Mouse (Mus musculus) splenic B cell, adult 2 months (primary cell): ENCODE measurements around the gene Map6.

ENCODE experiments used
- DNase-seq: peaks from one replicate; pipeline ENCODE4 v3.0.0-alpha.2; 2011; ENCODE audit warnings: low read depth, low spot score
- H3K27me3 ChIP-seq: 2 replicates; pipeline ENCODE4 v1.6.1; 2012; ENCODE audit warnings: mild to moderate bottlenecking, low read length, moderate library complexity, mixed read lengths; ENCODE audit not compliant: control insufficient read depth, poor library complexity, insufficient read depth, severe bottlenecking
- H3K36me3 ChIP-seq: 2 replicates; pipeline ENCODE4 v1.6.1; 2012; ENCODE audit warnings: mild to moderate bottlenecking, low read length, moderate library complexity, mixed read lengths; ENCODE audit not compliant: control insufficient read depth, poor library complexity, insufficient read depth, severe bottlenecking

Gene Map6

GRCm38 (mm10) chr7:99242097-99242496, 25.1 kb upstream of the Map6 start:
- H3K27me3 ChIP-seq: no peaks in the 10 kb centered on the region
- H3K36me3 ChIP-seq: no peaks in the 10 kb centered on the region
- no peak for DNase-seq

GRCm38 (mm10) chr7:99248157-99248742, 19.0 kb upstream of the Map6 start:
- no peaks in the 10 kb centered on the region for H3K36me3 ChIP-seq
- DNase-seq: no peak
- H3K27me3 ChIP-seq: no peaks in the 10 kb centered on the region

DNA sequence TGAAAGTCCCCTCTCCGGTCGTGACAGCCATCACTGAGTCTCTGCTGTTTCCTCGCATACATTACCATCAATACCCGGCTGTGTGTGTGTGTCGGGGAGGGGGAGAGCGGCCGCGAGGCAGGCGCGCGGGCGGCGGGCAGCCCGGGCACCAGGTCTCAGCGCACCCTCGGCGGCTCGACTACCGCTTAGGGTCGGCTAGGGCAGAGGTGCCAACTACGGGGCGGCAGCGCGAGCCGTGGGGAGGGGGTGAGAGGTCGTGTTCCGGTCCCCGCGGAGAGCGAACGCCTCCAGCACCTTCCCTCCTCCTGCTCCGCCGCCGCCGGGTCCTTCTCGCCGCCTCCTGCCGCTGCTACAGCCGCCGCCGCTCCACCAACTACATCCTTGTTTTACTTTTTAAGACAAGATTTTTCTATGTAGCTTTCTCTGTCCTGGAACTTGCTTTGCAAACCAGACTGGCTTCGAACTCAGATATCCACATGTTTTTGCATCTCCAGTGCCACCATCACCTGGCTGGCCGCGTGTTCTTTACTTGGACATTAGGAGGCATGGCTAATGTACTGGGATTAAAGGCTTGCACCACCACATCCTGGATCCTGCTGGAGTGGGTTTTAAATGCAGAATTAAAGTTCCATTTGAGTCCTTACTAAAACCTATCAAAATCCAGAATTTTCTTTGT, 18.2 kb upstream of the Map6 start:
- DNase-seq: no peak
- Histone ChIP-seq H3K36me3 (no peaks in the 10 kb centered on the region), H3K27me3 (no peaks in the 10 kb centered on the region)

DNA sequence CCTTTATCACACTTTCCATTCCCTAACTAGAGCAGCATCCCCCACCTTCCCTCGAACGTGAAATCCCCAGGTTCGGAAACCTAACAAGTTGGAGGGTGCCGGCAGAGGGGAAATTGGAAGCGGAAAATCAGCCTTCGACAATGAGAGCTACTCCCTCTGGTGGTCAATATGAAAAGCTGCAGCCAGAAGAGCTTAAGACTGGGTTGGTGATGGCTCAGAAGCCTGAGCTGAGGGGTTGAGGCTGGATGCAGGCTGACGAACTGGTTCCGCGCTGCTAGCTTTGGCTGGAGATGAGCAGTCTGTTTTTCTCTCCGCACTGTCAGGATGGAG, 17.7 kb upstream of the Map6 start:
- no peaks in the 10 kb centered on the region for H3K27me3 ChIP-seq
- no peaks in the 10 kb centered on the region for H3K36me3 ChIP-seq
- peak; percentile 56 for DNase-seq

DNA sequence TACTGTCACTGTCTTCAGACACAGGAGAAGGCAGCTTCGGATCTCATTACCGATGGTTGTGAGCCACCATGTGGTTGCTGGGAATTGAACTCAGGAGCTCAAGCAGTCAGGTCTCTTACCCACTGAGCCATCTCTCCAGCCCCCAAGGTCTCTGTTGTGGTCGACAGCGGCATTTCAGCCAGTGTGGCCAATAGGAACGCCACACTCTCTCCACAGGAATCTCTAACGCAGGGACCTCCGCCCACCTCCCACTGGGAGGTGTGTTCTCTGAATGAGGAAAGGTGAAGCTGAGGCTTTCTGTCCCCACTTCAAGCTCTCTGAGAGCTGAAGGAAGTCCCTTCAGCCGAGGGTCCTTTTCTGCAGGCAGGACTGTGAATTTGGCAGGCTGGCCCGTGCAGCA, 16.9 kb upstream of the Map6 start:
- DNase-seq: no peak
- Histone ChIP-seq H3K36me3 (no peaks in the 10 kb centered on the region), H3K27me3 (no peaks in the 10 kb centered on the region)

DNA sequence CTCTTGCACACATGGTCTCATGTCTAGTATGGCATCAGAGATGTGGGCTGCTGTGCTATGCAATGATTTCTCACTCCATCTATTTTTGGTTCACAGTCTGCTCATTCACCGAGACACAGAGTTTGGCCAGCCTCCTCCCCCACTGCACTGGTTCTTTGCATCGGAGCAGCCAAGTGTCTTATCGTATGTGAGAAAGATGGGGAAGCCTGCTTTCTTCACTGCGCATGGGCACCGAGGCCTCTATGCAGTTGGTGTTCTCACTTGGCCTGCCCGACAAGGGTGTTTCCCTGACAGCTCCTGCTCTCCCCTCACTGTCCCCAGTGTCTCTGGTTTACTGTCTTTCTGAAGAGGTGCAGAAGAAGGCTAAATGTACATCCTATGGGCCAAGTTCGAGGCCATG, 12.2 kb upstream of the Map6 start:
- H3K36me3 ChIP-seq: no peaks in the 10 kb centered on the region
- no peak for DNase-seq
- H3K27me3 ChIP-seq: no peaks in the 10 kb centered on the region

DNA sequence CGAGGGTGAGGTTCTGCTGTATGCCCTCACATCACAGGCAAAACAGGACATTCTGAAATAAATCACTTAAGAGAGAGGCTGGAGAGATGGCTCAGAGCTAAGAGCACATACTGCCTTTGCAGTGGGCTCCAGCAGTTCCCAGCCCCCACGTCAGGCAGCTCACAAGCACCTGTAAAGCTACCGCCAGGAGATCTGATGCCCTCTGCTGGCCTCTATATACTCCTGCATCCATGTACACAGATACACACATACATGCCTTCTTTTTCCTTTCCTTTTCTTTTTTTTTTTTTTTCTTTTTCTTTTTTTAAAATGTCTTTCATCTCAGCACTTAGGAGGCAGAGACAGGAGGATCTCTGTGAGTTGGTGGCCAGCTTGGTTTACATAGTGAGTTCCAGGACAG, 5.3 kb upstream of the Map6 start:
- no peak for DNase-seq
- Histone ChIP-seq H3K36me3 (no peaks in the 10 kb centered on the region), H3K27me3 (no peaks in the 10 kb centered on the region; the same call in 1 of the 2 replicates)

DNA sequence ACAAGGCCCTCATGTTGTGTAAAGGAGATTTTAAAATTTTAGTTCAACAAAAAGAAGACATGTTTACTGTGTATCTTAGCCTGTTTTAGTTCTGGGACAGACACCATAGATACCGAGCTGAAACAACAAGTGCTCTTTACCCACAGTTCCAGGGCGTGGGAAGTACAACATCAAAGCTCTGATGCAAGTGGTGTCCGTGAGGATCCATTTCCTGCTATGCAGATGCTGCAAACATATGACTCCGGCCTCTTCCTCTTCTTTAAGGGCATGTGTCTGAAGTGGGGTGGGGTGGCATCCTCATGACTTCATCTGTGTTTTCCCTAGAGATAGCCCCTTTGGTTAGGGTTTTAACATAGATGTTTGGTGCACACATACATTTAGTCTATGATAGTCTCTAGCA, 3.7 kb upstream of the Map6 start:
- H3K36me3 ChIP-seq: no peaks in the 10 kb centered on the region
- no peaks in the 10 kb centered on the region; the same call in 1 of the 2 replicates for H3K27me3 ChIP-seq
- DNase-seq: no peak

GRCm38 (mm10) chr7:99264597-99264996, 2.6 kb upstream of the Map6 start:
- H3K27me3 ChIP-seq: no peaks in the 10 kb centered on the region; the same call in 1 of the 2 replicates
- H3K36me3 ChIP-seq: no peaks in the 10 kb centered on the region
- no peak for DNase-seq

DNA sequence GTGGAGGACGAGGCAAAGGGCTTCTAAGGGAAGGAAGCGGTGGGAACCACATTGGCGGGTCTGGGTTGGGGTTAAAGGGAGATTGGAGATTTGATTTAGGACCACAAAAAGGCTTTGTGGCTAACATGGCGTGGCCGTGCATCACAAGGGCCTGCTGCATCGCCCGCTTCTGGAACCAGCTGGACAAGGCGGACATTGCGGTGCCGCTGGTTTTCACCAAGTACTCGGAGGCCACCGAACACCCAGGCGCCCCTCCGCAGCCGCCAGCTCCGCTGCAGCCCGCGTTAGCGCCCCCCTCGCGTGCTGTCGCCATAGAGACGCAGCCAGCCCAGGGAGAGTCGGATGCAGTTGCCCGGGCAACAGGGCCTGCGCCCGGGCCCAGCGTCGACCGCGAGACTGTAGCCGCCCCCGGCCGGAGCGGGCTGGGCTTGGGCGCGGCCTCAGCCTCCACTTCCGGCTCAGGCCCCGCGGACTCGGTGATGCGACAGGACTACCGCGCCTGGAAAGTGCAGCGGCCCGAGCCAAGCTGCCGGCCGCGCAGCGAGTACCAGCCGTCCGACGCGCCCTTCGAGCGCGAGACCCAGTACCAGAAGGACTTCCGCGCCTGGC, 754 bp downstream of the Map6 start:
- no peaks in the 10 kb centered on the region; the same call in 1 of the 2 replicates for H3K27me3 ChIP-seq
- peak; percentile 3 for DNase-seq
- H3K36me3 ChIP-seq: no peaks in the 10 kb centered on the region

GRCm38 (mm10) chr7:99268506-99268900, 1.3 kb downstream of the Map6 start:
- Histone ChIP-seq H3K27me3 (no peaks in the 10 kb centered on the region; the same call in 1 of the 2 replicates), H3K36me3 (no peaks in the 10 kb centered on the region)
- no peak for DNase-seq

DNA sequence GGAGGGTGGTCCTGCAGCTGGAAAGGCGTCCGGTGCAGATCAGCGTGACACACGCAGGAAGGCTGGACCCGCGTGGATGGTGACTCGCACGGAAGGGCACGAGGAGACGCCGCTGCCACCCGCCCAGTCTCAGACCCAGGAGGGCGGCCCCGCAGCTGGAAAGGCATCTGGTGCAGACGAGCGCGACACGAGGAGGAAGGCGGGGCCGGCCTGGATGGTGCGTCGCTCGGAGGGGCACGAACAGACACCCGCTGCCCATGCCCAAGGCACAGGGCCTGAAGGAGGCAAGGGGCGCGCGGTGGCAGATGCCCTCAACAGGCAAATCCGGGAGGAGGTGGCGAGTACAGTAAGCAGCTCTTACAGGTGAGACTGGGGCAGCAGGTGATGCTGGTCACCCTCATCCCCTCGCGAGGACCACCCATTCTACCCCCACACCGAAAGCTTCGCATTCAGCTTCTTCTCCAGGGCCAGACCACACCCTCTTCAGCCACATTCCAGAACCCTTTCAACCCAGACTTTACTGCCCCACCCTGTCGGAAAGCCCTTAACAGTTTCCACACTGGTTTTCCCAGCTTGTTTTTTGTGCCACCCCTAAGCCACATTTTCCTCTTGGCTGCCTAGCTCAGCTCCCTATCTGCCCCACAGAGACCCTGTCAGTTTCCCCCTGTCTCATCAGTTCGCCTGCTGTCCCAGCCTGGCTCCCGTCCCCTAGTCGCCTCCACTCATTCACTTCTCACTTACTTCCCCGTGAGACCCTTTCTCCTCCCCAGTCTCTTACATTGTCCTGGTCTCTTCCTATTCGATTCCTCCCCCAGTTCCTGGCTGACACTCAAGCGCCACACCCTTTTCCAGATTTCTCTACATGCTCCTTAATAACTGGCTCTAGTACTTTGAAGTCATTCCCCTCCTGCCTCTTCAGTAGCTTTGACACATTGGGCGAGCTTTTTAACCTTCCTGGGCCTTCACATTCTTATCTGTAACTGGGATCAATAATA, 2.0 kb downstream of the Map6 start:
- DNase-seq: no peak
- H3K36me3 ChIP-seq: no peaks in the 10 kb centered on the region
- no peaks in the 10 kb centered on the region; the same call in 1 of the 2 replicates for H3K27me3 ChIP-seq

DNA sequence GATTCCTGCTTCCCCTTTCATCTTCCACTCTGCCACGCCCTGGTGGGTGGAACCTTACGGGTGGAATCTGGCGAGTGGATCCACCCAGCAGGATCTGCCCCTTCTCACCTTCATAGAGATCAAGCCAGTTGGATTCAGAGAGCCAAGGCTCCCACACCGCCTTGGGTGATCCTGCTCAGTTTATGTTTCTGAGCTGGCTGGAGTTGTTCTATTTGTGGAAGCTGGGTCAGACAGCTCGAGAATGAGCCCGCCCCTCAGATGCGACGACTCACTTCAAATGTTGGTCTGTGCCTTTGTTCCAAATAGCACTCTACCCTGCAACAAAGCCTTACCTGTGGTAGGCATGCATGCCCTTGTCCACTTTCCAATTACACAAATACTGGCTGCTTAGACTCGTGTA, 4.4 kb downstream of the Map6 start:
- no peak for DNase-seq
- Histone ChIP-seq H3K36me3 (no peaks in the 10 kb centered on the region), H3K27me3 (no peaks in the 10 kb centered on the region; the same call in none of the 2 replicates)

- Histone ChIP-seq H3K36me3 (no peaks in the 10 kb centered on the region), H3K27me3 (no peaks in the 10 kb centered on the region; the same call in 1 of the 2 replicates)
- DNase-seq: no peak
Observed at GRCm38 (mm10) chr7:99275131-99275530, 7.9 kb downstream of the Map6 start.
